Mouse (Mus musculus) intestine, postnatal 0 days (tissue): ENCODE measurements at regions not wholly inside any gene's neighbourhood (a gene's known extent, or its start where the extent isn't known, plus 50 kb on each side); places are given as distances from the start of the nearest gene placed in this dataset.

Experiments
- ATAC-seq: fragments of 200-750 bp; cut with Nextera tagmentation; 2 replicates; pipeline ENCODE4 v1.8.0; 2017; ENCODE audit warnings: mild to moderate bottlenecking, moderate TSS enrichment, moderate library complexity
- H3K27ac ChIP-seq: fragments of 300-500 bp; sonication (generic); 2 replicates; pipeline ENCODE4 v1.5.1; 2014; ENCODE audit warnings: mild to moderate bottlenecking, low read depth, low read length, moderate library complexity
- H3K27me3 ChIP-seq: fragments of 300-500 bp; sonication (generic); replicated peaks from 2 replicates; pipeline ENCODE4 v1.6.1; 2014; ENCODE audit warnings: low read length, mixed read lengths; ENCODE audit not compliant: control insufficient read depth, insufficient read depth
- H3K36me3 ChIP-seq: fragments of 300-500 bp; sonication (generic); 2 replicates; pipeline ENCODE4 v1.6.1; 2014; ENCODE audit warnings: mild to moderate bottlenecking, moderate library complexity; ENCODE audit not compliant: control insufficient read depth, insufficient read depth
- H3K4me1 ChIP-seq: fragments of 300-500 bp; sonication (generic); replicated peaks from 2 replicates; pipeline ENCODE4 v1.6.1; 2014; ENCODE audit warnings: antibody characterized with exemption, low read length, mixed read lengths; ENCODE audit not compliant: control insufficient read depth, insufficient read depth
- H3K4me2 ChIP-seq: fragments of 300-500 bp; sonication (generic); replicated peaks from 2 replicates; pipeline ENCODE4 v1.6.1; 2014; ENCODE audit warnings: low read depth, mild to moderate bottlenecking, moderate library complexity
- H3K4me3 ChIP-seq: fragments of 300-500 bp; sonication (generic); 2 replicates; pipeline ENCODE4 v1.5.1; 2014; ENCODE audit warnings: low read depth, low read length
- H3K9ac ChIP-seq: fragments of 300-500 bp; sonication (generic); 2 replicates; pipeline ENCODE4 v1.6.1; 2014; ENCODE audit warnings: mild to moderate bottlenecking, low read depth, low read length
- H3K9me3 ChIP-seq: fragments of 300-500 bp; sonication (generic); 2 replicates; pipeline ENCODE4 v1.6.1; 2016; ENCODE audit warnings: mixed run types; ENCODE audit not compliant: control insufficient read depth
- CTCF ChIP-seq: sonication (generic); IDR thresholded peaks from 2 replicates; pipeline ENCODE4 v1.5.1; 2016; ENCODE audit warnings: low read depth, mild to moderate bottlenecking, control low read depth, antibody characterized with exemption, moderate library complexity
- WGBS: fragments of 180-500 bp; shearing (Covaris S2); extraction: QIAGEN DNeasy Blood & Tissue Kit; methylation state at CpG from one replicate; pipeline ENCODE4 v1.1.7; 2014; 5-methylcytosine and 5-hydroxymethylcytosine counted together

DNA sequence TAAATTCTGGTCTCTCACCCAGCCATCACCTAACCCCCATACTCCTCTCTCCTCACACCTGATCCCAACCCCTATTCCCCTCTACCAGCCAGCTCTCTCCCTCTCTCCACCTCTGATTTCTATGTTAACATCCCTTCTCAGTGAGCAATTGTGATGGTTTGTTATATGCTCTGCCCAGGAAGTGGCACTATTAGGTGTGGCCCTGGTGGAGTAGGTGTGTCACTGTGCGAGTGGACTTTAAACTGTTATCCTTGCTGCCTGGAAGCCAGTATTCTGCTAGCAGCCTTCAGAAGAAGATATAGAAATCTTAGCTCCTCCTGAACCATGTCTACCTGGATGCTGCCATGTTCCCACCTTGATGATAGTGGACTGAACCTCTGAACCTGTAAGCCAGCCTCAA, 114.4 kb upstream of the Vegfc start:
- H3K4me3 ChIP-seq: no peak overlapping the region
- no peak overlapping the region for H3K9ac ChIP-seq
- H3K27ac ChIP-seq: no peak overlapping the region
- no peak for TF ChIP-seq CTCF
- H3K9me3 ChIP-seq: no peaks in the 10 kb centered on the region
- ATAC-seq: 0 out of 2 replicates have a peak, but pooled peaks have one; percentile 41
- H3K4me1 ChIP-seq: no peaks in the 10 kb centered on the region
- H3K4me2 ChIP-seq: no peak overlapping the region
- no peaks in the 10 kb centered on the region for H3K27me3 ChIP-seq
- no peaks in the 10 kb centered on the region for H3K36me3 ChIP-seq
- 72% methylated on average over 1 of the region's 1 CpGs for WGBS

- 76% methylated on average over 2 of the region's 2 CpGs for WGBS
These were observed 93.1 kb upstream of the Vegfc start for GRCm38 (mm10) chr8:53984296-53984695.

GRCm38 (mm10) chr8:53985685-53986084, 91.7 kb upstream of the Vegfc start:
- Histone ChIP-seq H3K27ac (no peak overlapping the region), H3K36me3 (no peaks in the 10 kb centered on the region), H3K4me2 (no peak overlapping the region), H3K9ac (no peak overlapping the region), H3K4me1 (no peaks in the 10 kb centered on the region), H3K9me3 (no peaks in the 10 kb centered on the region), H3K4me3 (no peak overlapping the region), H3K27me3 (no peaks in the 10 kb centered on the region)
- no peak for ATAC-seq
- TF ChIP-seq CTCF: no peak
- WGBS: 93% methylated on average over 1 of the region's 1 CpGs

More at GRCm38 (mm10) chr8:53984296-53984695, 93.1 kb upstream of the Vegfc start:
- H3K36me3 ChIP-seq: no peaks in the 10 kb centered on the region
- no peak overlapping the region for H3K27ac ChIP-seq
- TF ChIP-seq CTCF: no peak
- no peak overlapping the region for H3K4me3 ChIP-seq
- no peak for ATAC-seq
- no peaks in the 10 kb centered on the region for H3K4me1 ChIP-seq
- H3K9ac ChIP-seq: no peak overlapping the region
- H3K9me3 ChIP-seq: no peaks in the 10 kb centered on the region
- H3K27me3 ChIP-seq: no peaks in the 10 kb centered on the region
- no peak overlapping the region for H3K4me2 ChIP-seq

- Histone ChIP-seq H3K9ac (no peak overlapping the region), H3K4me1 (no peaks in the 10 kb centered on the region), H3K27ac (no peak overlapping the region), H3K27me3 (no peaks in the 10 kb centered on the region), H3K4me2 (no peak overlapping the region), H3K36me3 (no peaks in the 10 kb centered on the region), H3K9me3 (no peaks in the 10 kb centered on the region), H3K4me3 (no peak overlapping the region)
- no peak for ATAC-seq
- 80% methylated on average over 3 of the region's 3 CpGs for WGBS
- TF ChIP-seq CTCF: no peak
These were observed 83.2 kb upstream of the Vegfc start for GRCm38 (mm10) chr8:53994208-53994607.

- H3K9me3 ChIP-seq: no peaks in the 10 kb centered on the region
- TF ChIP-seq CTCF: no peak
- H3K27me3 ChIP-seq: no peaks in the 10 kb centered on the region
- no peak overlapping the region for H3K9ac ChIP-seq
- no peak overlapping the region for H3K27ac ChIP-seq
- WGBS: 69% methylated on average over 2 of the region's 2 CpGs
- H3K4me2 ChIP-seq: no peak overlapping the region
- H3K4me3 ChIP-seq: no peak overlapping the region
- no peak for ATAC-seq
- no peaks in the 10 kb centered on the region for H3K4me1 ChIP-seq
- no peaks in the 10 kb centered on the region for H3K36me3 ChIP-seq
These were observed 79.9 kb upstream of the Vegfc start for GRCm38 (mm10) chr8:53997461-53997860.

DNA sequence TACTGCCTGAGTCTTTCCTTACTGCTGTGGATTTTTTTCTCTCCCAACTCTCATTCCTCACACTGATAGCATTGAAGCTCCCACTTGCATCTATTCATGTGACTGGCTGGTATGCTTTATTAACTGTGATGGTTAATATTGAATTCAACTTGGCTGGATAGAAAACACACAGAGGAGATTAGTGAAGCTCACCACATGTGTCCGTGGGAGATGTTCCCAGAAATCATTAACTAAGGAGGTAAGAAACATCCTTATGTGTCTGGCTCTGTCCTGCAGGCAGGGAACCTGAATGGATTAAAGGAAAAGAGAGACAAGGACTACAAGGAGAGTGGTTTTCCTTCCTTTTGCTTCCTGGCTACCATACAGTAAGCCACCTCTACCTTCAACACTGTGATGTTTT, 74.5 kb upstream of the Vegfc start:
- Histone ChIP-seq H3K4me2 (no peak overlapping the region), H3K27me3 (no peaks in the 10 kb centered on the region), H3K36me3 (no peaks in the 10 kb centered on the region), H3K9me3 (no peaks in the 10 kb centered on the region), H3K27ac (no peak overlapping the region), H3K4me1 (no peaks in the 10 kb centered on the region), H3K9ac (no peak overlapping the region), H3K4me3 (no peak overlapping the region)
- TF ChIP-seq CTCF: no peak
- no peak for ATAC-seq
- 26% methylated on average over 1 of the region's 1 CpGs for WGBS

GRCm38 (mm10) chr8:54014096-54014495, 63.3 kb upstream of the Vegfc start:
- H3K9me3 ChIP-seq: no peaks in the 10 kb centered on the region
- no peak overlapping the region for H3K9ac ChIP-seq
- no peaks in the 10 kb centered on the region for H3K36me3 ChIP-seq
- H3K27me3 ChIP-seq: no peaks in the 10 kb centered on the region
- 66% methylated on average over 3 of the region's 3 CpGs for WGBS
- ATAC-seq: no peak
- no peak overlapping the region for H3K4me2 ChIP-seq
- H3K4me3 ChIP-seq: no peak overlapping the region
- H3K27ac ChIP-seq: no peak overlapping the region
- no peaks in the 10 kb centered on the region for H3K4me1 ChIP-seq
- no peak for TF ChIP-seq CTCF
